Comparison of ENCODE assay signal across 8 mouse cellular contexts in the genomic region with DNA sequence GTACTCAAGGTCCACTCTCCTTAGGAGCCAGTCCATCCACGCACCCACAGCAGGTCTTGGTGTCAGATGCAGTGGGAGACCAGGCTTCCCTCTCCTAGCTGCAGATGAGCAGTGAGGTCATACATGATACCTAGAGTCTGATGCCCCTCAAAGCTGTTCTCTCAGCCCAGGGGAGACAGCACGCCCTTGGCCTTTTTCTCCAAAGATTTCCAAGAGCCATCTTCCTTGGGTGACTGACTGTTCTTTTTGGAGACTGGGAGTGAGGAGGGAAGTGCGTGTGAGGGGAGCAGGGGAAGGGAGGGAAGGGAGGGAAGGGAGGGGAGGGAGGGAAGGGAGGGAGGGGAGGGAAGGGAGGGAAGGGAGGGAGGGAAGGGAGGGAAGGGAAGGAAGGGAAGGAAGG.
DNase-seq lines count a peak whose midpoint lies in the region; ATAC-seq and TF ChIP-seq lines count a peak whose summit lies in the region.
"Had no signal": no experiment of that assay in that cellular context is flagged by ENCODE, and none has a peak within 500 bp of the region (broad histone marks: within the 10 kb centered on the region; RNA-seq: fewer than 3 reads in every experiment).

No protein-coding gene starts in this region.

- no peaks in the 10 kb centered on the region for H3K36me3 ChIP-seq in hindbrain, embryonic 10.5 days
- H3K36me3 ChIP-seq in neural tube, embryonic 13.5 days = no peaks in the 10 kb centered on the region
- H3K36me3 ChIP-seq: G1E had no signal

- peak overlapping the region; percentile 4; the same call in 1 of the 2 replicates for H3K27ac ChIP-seq in left cerebral cortex, adult 2 months
- H3K27ac ChIP-seq in cortical plate, adult 2 months (ENCODE audit: insufficient read depth, low read length) = peak overlapping the region; percentile 74; the same call in 1 of the 2 replicates
- peak overlapping the region; percentile 88 for H3K27ac ChIP-seq in hindbrain, embryonic 10.5 days
- H3K27ac ChIP-seq in neural tube, embryonic 13.5 days (replicated peaks) = peak overlapping the region; percentile 89

- intact Hi-C loops in left cerebral cortex, adult 2 months (cut with DNase I) = no loop called here

- no peaks in the 10 kb centered on the region for H3K9me3 ChIP-seq in hindbrain, embryonic 10.5 days
- H3K9me3 ChIP-seq in neural tube, embryonic 13.5 days = no peaks in the 10 kb centered on the region
- H3K9me3 ChIP-seq: G1E had no signal

- H3K4me1 ChIP-seq in cortical plate, adult 2 months (ENCODE audit: control insufficient read depth, insufficient read depth, low read length) = peaks cover 7% of the 10 kb centered on the region
- peaks cover 84% of the 10 kb centered on the region for H3K4me1 ChIP-seq in hindbrain, embryonic 10.5 days (replicated peaks)
- peaks cover 90% of the 10 kb centered on the region for H3K4me1 ChIP-seq in neural tube, embryonic 13.5 days (replicated peaks)

- H3K4me3 ChIP-seq in left cerebral cortex, adult 2 months = no peak overlapping the region
- H3K4me3 ChIP-seq in cortical plate, adult 2 months (ENCODE audit: insufficient read depth, low read length) = no peak overlapping the region
- no peak overlapping the region for H3K4me3 ChIP-seq in hindbrain, embryonic 10.5 days
- no peak overlapping the region for H3K4me3 ChIP-seq in neural tube, embryonic 13.5 days

- no peak for TF ChIP-seq CTCF in left cerebral cortex, adult 2 months (IDR thresholded peaks at IDR 0.05)
- TF ChIP-seq CTCF in cortical plate, adult 2 months (IDR thresholded peaks at IDR 0.05; ENCODE audit: extremely low read depth, insufficient read depth, low read length) = no peak

- TF ChIP-seq POLR2A in cortical plate, adult 2 months (IDR thresholded peaks at IDR 0.05; ENCODE audit: extremely low read depth, insufficient read depth, low read length) = no peak

- WGBS in hindbrain, embryonic 10.5 days = 81% methylated on average over 3 of the region's 3 CpGs
- WGBS in neural tube, embryonic 13.5 days = 91% methylated on average over 2 of the region's 3 CpGs

- no peak overlapping the region for H3K9ac ChIP-seq in neural tube, embryonic 13.5 days

- H3K27me3 ChIP-seq in hindbrain, embryonic 10.5 days (ENCODE audit: insufficient read depth, poor library complexity, severe bottlenecking) = no peaks in the 10 kb centered on the region
- H3K27me3 ChIP-seq in neural tube, embryonic 13.5 days = no peaks in the 10 kb centered on the region

- peak overlapping the region; percentile 24 for H3K4me2 ChIP-seq in neural tube, embryonic 13.5 days

- ATAC-seq in neural tube, embryonic 13.5 days (ENCODE audit: low read depth) = no peak
- ATAC-seq in inflammation-experienced regulatory T-cells, adult 6 months = no peak

- no peak for DNase-seq in left cerebral cortex, adult 2 months (ENCODE audit: extremely low spot score in 1 of 2, low spot score in 2 of 2)
- no peak for DNase-seq in left cerebral cortex, adult 9 months (ENCODE audit: low spot score in 2 of 2)
- no peak for DNase-seq in hindbrain, embryonic 10.5 days (ENCODE audit: low spot score)
- DNase-seq in kidney, postnatal 14 days = no peak

Comparison
In these comparisons a context has a peak if more than half of its experiments do, and no peak if none do; other contexts are left out.
1. H3K27ac ChIP-seq: peak in every context shown above with its lines; median percentile 89 in neural tube, embryonic 13.5 days; 88 in hindbrain, embryonic 10.5 days; 74 in cortical plate, adult 2 months; 4 in left cerebral cortex, adult 2 months.